Comparison of ENCODE assay signal across 8 mouse cellular contexts in the genomic region with DNA sequence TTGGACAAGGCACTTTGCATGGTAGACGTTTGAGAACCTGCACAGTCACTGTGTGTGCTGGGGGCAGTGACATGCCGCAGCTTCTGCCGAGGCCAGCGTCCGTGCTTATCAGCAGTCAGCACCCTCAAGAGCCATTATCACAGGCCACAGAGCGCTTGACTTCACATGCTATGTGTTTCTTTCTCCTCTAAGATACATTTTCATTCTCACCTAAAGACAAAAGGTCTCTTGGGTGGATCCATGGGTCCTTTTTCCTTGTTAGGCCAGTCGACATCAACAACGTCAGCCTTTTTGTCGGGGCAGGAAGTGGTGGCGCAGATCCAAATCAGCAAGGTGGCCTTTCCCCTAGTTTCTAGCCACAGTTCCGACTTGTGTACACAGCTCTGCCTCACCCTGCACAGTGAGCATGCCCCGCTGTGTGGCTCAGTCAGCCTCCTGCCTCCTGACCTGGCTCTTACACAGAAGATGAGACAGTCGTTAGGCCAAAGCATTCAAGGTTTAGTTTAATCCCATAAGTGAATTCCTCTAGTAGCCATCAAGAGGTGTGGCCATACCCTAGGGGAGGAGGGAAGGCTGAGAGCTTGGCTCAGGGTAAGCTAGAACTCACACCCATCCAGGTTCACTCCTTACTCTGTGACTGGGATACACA.
A peak's percentile ranks its signal among the peaks of the same experiment; 100 is the strongest.
DNase-seq lines count a peak whose midpoint lies in the region; ATAC-seq lines count a peak whose summit lies in the region.

No protein-coding gene starts in this region.

- no peaks in the 10 kb centered on the region; the same call in 1 of the 2 replicates for H3K27me3 ChIP-seq in kidney, embryonic 14.5 days (ENCODE audit: control insufficient read depth, insufficient read depth, low read length)
- no peaks in the 10 kb centered on the region for H3K27me3 ChIP-seq in heart, embryonic 14.5 days (ENCODE audit: control insufficient read depth, insufficient read depth, low read length)

- H3K4me2 ChIP-seq in kidney, embryonic 14.5 days (replicated peaks; ENCODE audit: low read depth, low read length): no peak overlapping the region
- H3K4me2 ChIP-seq in heart, embryonic 14.5 days (ENCODE audit: low read length): peak overlapping the region; percentile 47

- no peak overlapping the region for H3K27ac ChIP-seq in kidney, embryonic 14.5 days (ENCODE audit: low read depth, low read length)
- H3K27ac ChIP-seq in heart, embryonic 14.5 days (replicated peaks in 1 of 2; ENCODE audit: control insufficient read depth in 1 of 2, insufficient read depth in 1 of 2, low read depth in 2 of 2, low read length in 2 of 2): peak overlapping the region in 1 of 2 experiments; percentile 35; a peak in 1 of 4 replicates

- no peak overlapping the region for H3K9ac ChIP-seq in kidney, embryonic 14.5 days (ENCODE audit: low read depth, low read length)
- peak overlapping the region; percentile 34 for H3K9ac ChIP-seq in heart, embryonic 14.5 days (ENCODE audit: low read length)

- no peak overlapping the region for H3K4me3 ChIP-seq in kidney, embryonic 14.5 days (ENCODE audit: low read length)
- H3K4me3 ChIP-seq in heart, embryonic 14.5 days (ENCODE audit: control insufficient read depth in 1 of 2, insufficient read depth in 1 of 2, low read depth in 1 of 2, low read length in 2 of 2): no peak overlapping the region

- no peaks in the 10 kb centered on the region for H3K9me3 ChIP-seq in kidney, embryonic 14.5 days (ENCODE audit: control insufficient read depth, low read length)
- no peaks in the 10 kb centered on the region for H3K9me3 ChIP-seq in heart, embryonic 14.5 days (ENCODE audit: control insufficient read depth, low read length)

- no peaks in the 10 kb centered on the region for H3K36me3 ChIP-seq in kidney, embryonic 14.5 days (ENCODE audit: control insufficient read depth, insufficient read depth, low read length)
- no peaks in the 10 kb centered on the region for H3K36me3 ChIP-seq in heart, embryonic 14.5 days (ENCODE audit: control insufficient read depth, insufficient read depth, low read length)

- H3K4me1 ChIP-seq in kidney, embryonic 14.5 days (ENCODE audit: control insufficient read depth, insufficient read depth, low read length): no peaks in the 10 kb centered on the region
- H3K4me1 ChIP-seq in heart, embryonic 14.5 days (ENCODE audit: control insufficient read depth in 2 of 2, insufficient read depth in 2 of 2, low read length in 2 of 2): peaks cover 7 to 13% of the 10 kb centered on the region in 2 experiments; a peak in 3 of 4 replicates

- no peak for ATAC-seq in kidney, embryonic 14.5 days (ENCODE audit: low FRiP score, low TSS enrichment)
- ATAC-seq in heart, embryonic 14.5 days (ENCODE audit: insufficient number of reproducible peaks, insufficient read depth, low FRiP score, low read depth): peak; percentile 73; the same call in 1 of the 2 replicates
- no peak for ATAC-seq in cerebellum, adult (ENCODE audit: insufficient number of reproducible peaks, low FRiP score, low TSS enrichment)

- WGBS in kidney, embryonic 14.5 days: 73% methylated on average over 13 of the region's 13 CpGs
- 8% methylated on average over 13 of the region's 13 CpGs for WGBS in heart, embryonic 14.5 days

- DNase-seq in kidney, adult 11 months: peak; percentile 62
- DNase-seq in adrenal gland, postnatal 36 days: peak; percentile 36 to 59
- peak; percentile 52 to 69 for DNase-seq in kidney, postnatal 36 days
- DNase-seq in lung, postnatal 14 days: peak; percentile 66
- DNase-seq in spleen, postnatal 36 days (ENCODE audit: low spot score in 2 of 2): peak; percentile 49 to 78
